Mouse (Mus musculus): ENCODE data around the gene Clec4g.

The Clec4g gene

DNA sequence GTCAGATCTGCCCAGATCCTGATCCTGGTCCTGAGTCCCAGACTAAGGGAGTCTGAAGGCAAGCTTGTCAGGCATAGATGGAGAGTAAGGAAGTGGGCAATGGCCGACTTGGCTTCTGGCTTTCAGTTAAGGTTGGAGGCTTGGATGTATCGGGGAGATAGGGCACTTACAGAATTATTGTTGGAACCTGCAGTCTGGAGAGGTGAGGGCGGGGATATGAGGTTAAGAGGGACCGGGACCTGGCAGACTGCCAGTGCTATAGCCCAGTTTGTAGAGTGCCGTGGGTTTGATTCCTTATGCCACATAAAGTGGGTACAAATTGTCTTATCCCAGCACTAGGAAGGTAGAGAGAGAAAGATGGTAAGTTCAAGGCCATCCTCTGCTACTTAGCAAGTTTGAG lies 40.8 kb downstream of the Clec4g start:
- in situ Hi-C loops (cut with MboI; ENCODE audit: low sequenced_read_pairs) = no loop called here

DNA sequence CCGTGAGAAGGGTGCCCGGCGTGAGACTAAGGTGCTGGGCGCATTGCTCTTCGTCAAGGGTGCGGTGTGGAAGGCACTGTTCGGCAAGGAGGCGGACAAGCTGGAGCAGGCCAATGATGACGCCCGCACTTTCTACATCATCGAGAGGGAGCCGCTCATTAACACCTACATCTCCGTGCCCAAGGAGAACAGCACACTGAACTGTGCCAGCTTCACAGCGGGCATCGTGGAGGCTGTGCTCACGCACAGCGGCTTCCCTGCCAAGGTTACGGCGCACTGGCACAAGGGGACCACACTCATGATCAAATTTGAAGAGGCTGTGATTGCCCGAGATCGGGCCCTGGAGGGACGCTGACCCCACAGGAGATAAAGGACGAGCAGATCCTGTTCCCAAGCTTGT lies 41.2 kb downstream of the Clec4g start:
- in situ Hi-C loops (cut with MboI; ENCODE audit: low sequenced_read_pairs) = no loop called here

- in situ Hi-C loops (cut with MboI; ENCODE audit: low sequenced_read_pairs) = no loop called here
These were observed 41.6 kb downstream of the Clec4g start for GRCm38 (mm10) chr8:3678831-3679230.

DNA sequence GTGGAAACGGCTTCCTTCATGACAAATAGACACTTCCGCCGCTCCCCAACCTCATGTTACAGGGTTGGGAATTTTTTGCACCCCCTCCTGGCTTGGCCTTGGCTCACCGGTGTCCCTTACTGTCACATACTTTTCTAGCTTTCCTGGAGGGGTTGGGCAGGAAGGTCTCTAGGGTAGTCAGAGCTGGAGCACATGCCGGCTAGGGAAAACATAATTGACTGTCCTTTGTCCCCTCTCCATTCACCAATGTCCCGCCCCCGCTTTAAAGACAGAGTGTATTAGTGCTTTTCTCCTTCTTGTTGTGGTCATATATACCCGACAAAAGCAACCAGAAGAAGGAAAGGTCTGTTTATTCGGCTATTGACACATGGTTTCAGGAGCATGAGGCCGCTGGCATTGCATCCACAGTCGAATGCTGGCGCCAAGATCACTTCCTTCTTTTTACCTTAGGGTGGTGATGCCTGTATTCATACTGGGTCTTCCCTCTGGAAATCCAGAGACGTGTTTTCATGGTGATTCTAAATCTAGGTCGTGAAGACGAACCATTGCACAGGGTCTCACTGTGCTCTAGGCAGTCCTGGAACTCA lies 43.4 kb downstream of the Clec4g start:
- in situ Hi-C loops (cut with MboI; ENCODE audit: low sequenced_read_pairs) = no loop called here

GRCm38 (mm10) chr8:3676131-3676992 lies 44.1 kb downstream of the Clec4g start, which contains the start of gene Trappc5:
Gene Trappc5, plus strand, starts transcription at chr8:3676299.
- in situ Hi-C loops (cut with MboI; ENCODE audit: low sequenced_read_pairs) = no loop called here

DNA sequence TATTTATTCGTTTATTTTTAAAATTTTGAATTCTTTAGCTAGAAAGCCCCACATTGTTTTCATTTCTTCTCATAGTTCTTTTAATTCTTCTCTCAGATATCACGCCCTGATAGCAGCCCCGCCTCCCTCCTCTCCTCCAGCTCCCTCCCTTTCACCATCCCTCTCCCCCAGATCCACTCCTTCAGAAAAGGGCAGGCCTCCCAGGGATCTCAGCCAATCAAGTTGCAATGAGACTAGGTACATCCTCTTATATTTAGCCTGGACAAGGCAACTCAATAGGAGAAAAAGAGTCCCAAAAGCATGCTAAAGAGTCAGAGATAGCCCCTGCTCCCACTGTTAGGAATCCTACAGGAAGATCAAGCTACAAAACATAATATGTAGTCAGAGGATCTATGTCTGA lies 45.8 kb downstream of the Clec4g start:
- in situ Hi-C loops (cut with MboI; ENCODE audit: low sequenced_read_pairs) = loop anchor here (5.0 kb wide), 1 partner anchor 37 kb away; no protein-coding TSS in a partner anchor

- in situ Hi-C loops (cut with MboI; ENCODE audit: low sequenced_read_pairs) = loop anchor here (5.0 kb wide), 1 partner anchor 35 kb away; no protein-coding TSS in a partner anchor
These were observed 48.4 kb downstream of the Clec4g start, which contains the start of gene Fcor for GRCm38 (mm10) chr8:3671980-3672491. Gene Fcor, minus strand, starts transcription at chr8:3672362.

DNA sequence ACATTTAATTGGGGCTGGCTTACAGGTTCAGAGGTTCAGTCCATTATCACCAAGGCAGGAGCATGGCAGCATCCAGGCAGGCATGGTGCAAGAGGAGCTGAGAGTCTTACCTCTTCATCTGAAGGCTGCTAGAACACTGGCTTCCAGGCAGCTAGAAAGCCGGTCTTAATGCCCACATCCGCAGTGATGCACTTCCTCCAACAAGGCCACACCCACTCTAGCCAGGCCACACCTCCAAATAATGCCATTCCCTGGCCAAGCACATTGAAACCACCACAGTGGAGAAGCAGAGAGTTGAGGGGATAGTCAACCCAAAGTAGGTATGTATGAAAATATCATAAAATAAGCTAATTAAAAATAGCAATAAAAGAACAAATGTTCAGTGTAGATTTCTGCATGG lies 50.1 kb downstream of the Clec4g start:
- in situ Hi-C loops (cut with MboI; ENCODE audit: low sequenced_read_pairs) = loop anchor here (5.0 kb wide), 1 partner anchor 33 kb away; no protein-coding TSS in a partner anchor

- in situ Hi-C loops (cut with MboI; ENCODE audit: low sequenced_read_pairs) = no loop called here
These were observed 54.9 kb downstream of the Clec4g start, which contains the start of gene Mcemp1 for GRCm38 (mm10) chr8:3665507-3665906. Gene Mcemp1, plus strand, starts transcription at chr8:3665754.

DNA sequence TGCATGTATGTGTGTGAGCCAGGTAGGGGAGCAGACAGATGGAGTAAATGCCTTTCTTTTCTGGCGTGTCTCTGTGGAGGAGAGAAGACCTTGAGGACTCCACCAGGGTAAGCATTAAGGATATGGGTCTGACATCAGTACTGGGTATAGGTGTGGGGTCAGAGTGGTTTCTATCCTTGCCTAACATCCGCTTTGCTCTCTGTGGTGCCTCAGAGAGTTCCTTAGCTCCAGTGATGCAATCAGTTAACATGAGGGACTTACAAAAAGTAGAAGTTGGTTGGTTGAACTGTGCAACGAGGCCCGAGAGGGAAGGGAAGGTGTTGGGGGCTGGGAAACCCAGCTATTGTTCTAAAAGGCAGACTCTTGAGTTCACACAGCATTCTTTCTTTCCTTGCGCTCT lies 56.0 kb downstream of the Clec4g start:
- in situ Hi-C loops (cut with MboI; ENCODE audit: low sequenced_read_pairs) = no loop called here

DNA sequence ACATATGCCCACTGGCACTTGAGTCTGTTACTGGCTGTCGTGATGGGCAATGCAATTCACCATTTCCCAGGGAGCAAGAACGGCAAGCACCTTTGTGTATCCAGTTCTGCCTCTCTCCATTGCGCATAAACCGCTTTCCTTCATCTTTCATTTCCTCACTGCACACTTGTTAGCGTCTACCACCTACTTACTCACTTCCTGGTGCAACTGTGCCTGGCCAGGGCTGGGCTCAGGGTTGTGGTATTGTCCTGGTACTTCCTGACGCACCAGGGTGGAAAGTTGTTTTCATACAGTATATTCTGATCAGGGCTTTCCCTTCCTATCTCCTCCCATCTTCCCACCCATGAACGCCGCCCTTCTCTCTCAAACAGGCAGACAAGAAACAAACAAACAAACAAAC lies 59.6 kb downstream of the Clec4g start:
- in situ Hi-C loops (cut with MboI; ENCODE audit: low sequenced_read_pairs) = no loop called here

Measured in CH12F3 (cell line).